Mouse (Mus musculus): ENCODE results near the gene Arhgap24. TPM values are rescaled to one million over a fixed set of nuclear protein-coding genes. Genes with fewer than 3 reads are reported as not detected.

Arhgap24 gene
- polyA plus RNA-seq, 1 experiment from 2014 or later = 4.1 TPM

DNA sequence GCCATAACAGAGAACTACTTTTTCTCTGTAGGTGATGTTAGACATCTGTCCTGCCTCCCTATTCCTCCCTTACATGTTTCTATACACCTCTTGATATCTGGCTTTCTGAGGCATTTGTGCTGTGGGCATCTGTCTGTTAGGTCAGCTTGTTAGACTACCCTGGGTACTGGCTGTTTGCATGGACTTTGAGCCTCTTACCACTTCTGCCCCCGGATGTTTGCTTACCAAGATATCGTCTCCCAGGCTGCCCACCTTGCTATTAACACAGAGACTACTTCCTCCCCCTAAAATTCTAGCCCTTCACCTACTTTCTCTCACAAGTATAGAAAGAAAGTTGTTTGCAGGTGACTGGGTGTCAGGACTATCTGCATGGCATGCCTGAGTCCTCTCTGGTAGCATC, 15.8 kb upstream of the Arhgap24 start:
- no peak overlapping the region for H3K4me3 ChIP-seq (replicated peaks)
- no peak for ATAC-seq (ENCODE audit: low FRiP score)
- H3K4me2 ChIP-seq = no peak overlapping the region
- no peak overlapping the region for H3K27ac ChIP-seq
- no peaks in the 10 kb centered on the region for H3K9me3 ChIP-seq
- H3K27me3 ChIP-seq = no peaks in the 10 kb centered on the region
- H3K4me1 ChIP-seq = no peaks in the 10 kb centered on the region
- no peaks in the 10 kb centered on the region for H3K36me3 ChIP-seq (replicated peaks)
- H3K9ac ChIP-seq = no peak overlapping the region
- 92% methylated on average over 2 of the region's 2 CpGs for WGBS

DNA sequence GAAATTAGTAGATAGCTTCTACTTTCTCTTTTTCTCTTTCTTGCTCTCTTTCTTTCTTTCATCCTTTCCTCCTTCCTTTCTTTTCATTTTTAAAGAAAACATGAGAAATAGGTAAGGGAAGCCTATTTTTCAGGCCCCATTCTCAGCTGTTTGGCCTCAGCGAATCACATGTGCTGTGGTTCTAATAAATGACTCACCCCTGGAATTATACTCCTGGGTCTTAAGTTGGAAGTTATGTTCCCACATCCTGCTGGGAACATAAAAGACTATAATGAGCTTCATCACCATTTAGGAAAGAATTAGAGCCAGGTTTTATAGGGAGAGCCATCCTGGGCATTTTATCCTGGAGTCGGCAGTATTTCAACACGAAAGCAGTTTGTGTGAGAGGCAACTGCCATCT, 12.9 kb upstream of the Arhgap24 start:
- Histone ChIP-seq H3K4me2 (no peak overlapping the region), H3K36me3 (replicated peaks) (no peaks in the 10 kb centered on the region), H3K4me1 (no peaks in the 10 kb centered on the region), H3K27me3 (no peaks in the 10 kb centered on the region), H3K27ac (no peak overlapping the region), H3K4me3 (replicated peaks) (no peak overlapping the region), H3K9me3 (no peaks in the 10 kb centered on the region), H3K9ac (no peak overlapping the region)
- 91% methylated on average over 3 of the region's 3 CpGs for WGBS
- ATAC-seq (ENCODE audit: low FRiP score) = no peak

GRCm38 (mm10) chr5:102470284-102470683, 10.9 kb upstream of the Arhgap24 start:
- no peaks in the 10 kb centered on the region for H3K27me3 ChIP-seq
- H3K4me3 ChIP-seq (replicated peaks) = no peak overlapping the region
- no peak overlapping the region for H3K9ac ChIP-seq
- WGBS = 72% methylated on average over 2 of the region's 2 CpGs
- no peak overlapping the region for H3K4me2 ChIP-seq
- no peaks in the 10 kb centered on the region for H3K4me1 ChIP-seq
- no peaks in the 10 kb centered on the region for H3K36me3 ChIP-seq (replicated peaks)
- H3K27ac ChIP-seq = no peak overlapping the region
- no peaks in the 10 kb centered on the region for H3K9me3 ChIP-seq
- no peak for ATAC-seq (ENCODE audit: low FRiP score)

- WGBS = 2% methylated on average over 2 of the region's 2 CpGs
- no peaks in the 10 kb centered on the region for H3K9me3 ChIP-seq
- no peak overlapping the region for H3K4me2 ChIP-seq
- peaks cover 17% of the 10 kb centered on the region for H3K4me1 ChIP-seq
- ATAC-seq (ENCODE audit: low FRiP score) = no peak
- 0 out of 2 replicates have a peak, but pooled peaks cover 8% of the 10 kb centered on the region for H3K27me3 ChIP-seq
- H3K4me3 ChIP-seq (replicated peaks) = no peak overlapping the region
- H3K9ac ChIP-seq = no peak overlapping the region
- no peaks in the 10 kb centered on the region for H3K36me3 ChIP-seq (replicated peaks)
- no peak overlapping the region for H3K27ac ChIP-seq
Measured at GRCm38 (mm10) chr5:102478076-102478475, 3.1 kb upstream of the Arhgap24 start.

DNA sequence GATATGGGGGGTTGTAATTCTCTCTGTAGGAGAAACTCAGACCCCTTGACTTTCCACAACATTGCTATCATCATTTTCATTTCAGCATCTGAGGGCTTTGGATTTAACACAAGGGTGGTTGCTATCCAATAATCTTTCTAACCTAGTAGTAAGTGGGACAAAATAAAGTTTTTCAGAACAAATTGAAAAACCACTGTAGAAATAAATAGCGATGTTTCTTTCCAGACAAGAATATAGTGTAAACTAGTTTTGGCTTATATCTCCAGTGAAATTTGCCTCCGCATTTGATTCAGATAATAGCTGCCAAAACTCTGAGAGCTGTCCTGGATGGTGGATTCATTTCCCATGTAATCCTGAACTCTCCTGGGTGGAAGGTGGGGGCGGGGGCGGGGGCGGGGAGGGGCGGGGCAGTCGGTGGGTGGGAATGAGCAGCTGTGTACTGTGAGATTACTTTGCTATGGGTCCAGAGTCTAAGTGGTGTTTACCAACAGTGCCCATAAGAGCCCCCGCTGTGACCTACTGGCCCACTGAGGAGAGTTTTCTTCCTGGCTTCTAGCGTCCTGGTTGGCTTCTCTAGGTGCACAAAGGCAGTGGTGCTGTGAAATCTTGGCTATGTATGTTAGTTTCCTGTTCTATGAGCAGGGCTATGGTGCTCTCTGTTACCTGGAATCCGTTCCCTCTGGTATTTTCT, 2.2 kb downstream of the Arhgap24 start:
- ATAC-seq (ENCODE audit: low FRiP score) = no peak
- WGBS = 47% methylated on average over 10 of the region's 10 CpGs

GRCm38 (mm10) chr5:102491554-102491953, 10.4 kb downstream of the Arhgap24 start:
- Histone ChIP-seq H3K27ac (no peak overlapping the region), H3K9me3 (no peaks in the 10 kb centered on the region), H3K4me3 (replicated peaks) (no peak overlapping the region), H3K4me2 (no peak overlapping the region), H3K36me3 (replicated peaks) (no peaks in the 10 kb centered on the region), H3K9ac (no peak overlapping the region), H3K4me1 (no peaks in the 10 kb centered on the region; the same call in 1 of the 2 replicates), H3K27me3 (no peaks in the 10 kb centered on the region)
- no peak for ATAC-seq (ENCODE audit: low FRiP score)
- 88% methylated on average over 5 of the region's 5 CpGs for WGBS

More for the DNA sequence above, 2.2 kb downstream of the Arhgap24 start:
- no peaks in the 10 kb centered on the region for H3K36me3 ChIP-seq (replicated peaks)
- no peak overlapping the region for H3K4me2 ChIP-seq
- no peak overlapping the region for H3K4me3 ChIP-seq (replicated peaks)
- 0 out of 2 replicates have a peak, but pooled peaks cover 8% of the 10 kb centered on the region for H3K27me3 ChIP-seq
- peaks cover 17% of the 10 kb centered on the region for H3K4me1 ChIP-seq
- H3K9ac ChIP-seq = no peak overlapping the region
- H3K27ac ChIP-seq = no peak overlapping the region
- H3K9me3 ChIP-seq = no peaks in the 10 kb centered on the region

DNA sequence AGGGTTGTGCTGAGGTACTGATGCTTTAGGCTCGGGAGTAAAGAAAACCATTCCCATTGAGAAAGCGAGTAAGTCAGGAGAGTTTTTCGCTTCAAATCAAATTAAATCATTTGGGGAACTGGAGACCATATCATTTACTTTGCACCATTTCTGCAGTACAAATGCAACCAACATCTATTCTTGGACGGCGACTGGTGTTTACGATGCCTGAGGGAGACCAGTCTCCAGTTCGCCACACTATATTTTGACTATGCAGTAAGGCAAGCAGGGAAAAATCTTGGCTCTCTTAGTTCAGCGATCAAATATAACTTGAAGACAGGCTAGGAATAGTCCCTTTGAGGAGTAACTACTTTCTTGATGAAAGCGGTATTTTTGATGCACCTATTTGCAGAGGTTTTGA, 11.0 kb downstream of the Arhgap24 start:
- ATAC-seq (ENCODE audit: low FRiP score) = no peak
- no peak overlapping the region for H3K9ac ChIP-seq
- 91% methylated on average over 9 of the region's 9 CpGs for WGBS
- no peaks in the 10 kb centered on the region for H3K27me3 ChIP-seq
- H3K4me1 ChIP-seq = no peaks in the 10 kb centered on the region; the same call in 1 of the 2 replicates
- H3K36me3 ChIP-seq (replicated peaks) = no peaks in the 10 kb centered on the region
- H3K9me3 ChIP-seq = no peaks in the 10 kb centered on the region
- H3K4me2 ChIP-seq = no peak overlapping the region
- no peak overlapping the region for H3K27ac ChIP-seq
- no peak overlapping the region for H3K4me3 ChIP-seq (replicated peaks)

DNA sequence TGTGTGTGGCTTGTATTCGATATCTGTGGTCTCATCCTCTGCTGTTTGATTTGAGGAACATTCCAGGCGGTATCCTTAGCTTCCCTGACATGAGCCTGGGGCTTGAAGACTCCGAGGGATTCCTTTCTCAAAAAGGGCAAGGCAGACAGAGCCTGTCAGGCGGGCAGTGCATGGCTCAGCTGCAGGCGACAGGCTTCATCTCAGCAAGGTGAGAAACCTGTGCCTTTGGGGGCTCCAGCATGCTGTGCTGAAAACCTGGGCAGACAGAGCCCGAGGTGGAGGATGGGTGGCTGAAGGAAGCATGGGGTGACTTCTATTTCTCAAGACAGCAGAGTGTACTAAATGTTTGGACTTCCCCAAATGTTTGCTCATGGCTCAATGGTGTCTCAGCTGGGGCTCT, 13.6 kb downstream of the Arhgap24 start:
- Histone ChIP-seq H3K9ac (no peak overlapping the region), H3K36me3 (replicated peaks) (no peaks in the 10 kb centered on the region), H3K4me2 (no peak overlapping the region), H3K27ac (no peak overlapping the region), H3K4me1 (no peaks in the 10 kb centered on the region; the same call in 1 of the 2 replicates), H3K4me3 (replicated peaks) (no peak overlapping the region), H3K27me3 (no peaks in the 10 kb centered on the region), H3K9me3 (no peaks in the 10 kb centered on the region)
- ATAC-seq (ENCODE audit: low FRiP score) = no peak
- WGBS = 51% methylated on average over 6 of the region's 6 CpGs

DNA sequence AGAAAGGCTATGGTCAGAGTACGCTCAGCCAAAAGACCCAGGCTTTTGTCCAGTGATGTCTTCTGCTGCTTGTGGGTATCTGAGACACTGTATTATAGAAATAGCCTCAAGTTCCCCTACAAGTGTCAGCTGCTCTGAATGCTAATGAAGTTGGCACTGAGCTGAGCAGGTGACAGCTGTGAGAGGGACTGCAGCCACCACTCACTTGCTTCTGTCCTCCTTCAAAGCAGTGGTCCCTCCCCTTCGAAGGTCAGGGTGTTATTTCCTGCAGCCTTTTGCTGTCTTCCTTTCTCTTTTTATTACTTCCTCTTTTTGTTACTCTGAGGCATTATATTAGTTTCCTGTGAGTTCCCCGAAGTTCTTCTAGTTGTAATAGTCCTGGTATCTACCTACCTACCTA, 16.0 kb downstream of the Arhgap24 start:
- 81% methylated on average over 3 of the region's 3 CpGs for WGBS

DNA sequence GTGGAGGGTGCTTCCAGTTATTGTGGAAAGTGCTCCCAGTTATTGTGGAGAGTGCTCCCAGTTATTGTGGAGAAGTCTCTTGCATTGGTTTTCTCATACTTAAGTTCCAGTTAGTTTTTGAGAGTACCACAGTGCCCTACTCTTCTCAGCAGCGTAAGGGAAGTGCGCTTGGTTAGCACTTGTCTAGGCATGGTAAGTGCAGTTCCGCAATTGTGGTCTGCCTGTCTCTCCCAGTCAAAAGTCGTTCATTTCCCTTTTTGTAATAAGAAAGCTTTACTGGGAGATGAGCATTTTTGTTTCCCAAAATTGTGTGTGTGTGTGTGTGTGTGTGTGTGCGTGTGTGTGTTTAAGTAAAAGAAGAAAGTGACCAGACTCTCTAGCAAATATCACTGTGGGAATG, 17.6 kb downstream of the Arhgap24 start:
- H3K4me1 ChIP-seq = no peaks in the 10 kb centered on the region; the same call in 1 of the 2 replicates
- H3K4me2 ChIP-seq = no peak overlapping the region
- H3K9ac ChIP-seq = no peak overlapping the region
- H3K9me3 ChIP-seq = no peaks in the 10 kb centered on the region
- H3K27ac ChIP-seq = no peak overlapping the region
- ATAC-seq (ENCODE audit: low FRiP score) = no peak
- H3K36me3 ChIP-seq (replicated peaks) = no peaks in the 10 kb centered on the region
- H3K27me3 ChIP-seq = no peaks in the 10 kb centered on the region
- H3K4me3 ChIP-seq (replicated peaks) = no peak overlapping the region
- 92% methylated on average over 5 of the region's 5 CpGs for WGBS

More for the DNA sequence above, 16.0 kb downstream of the Arhgap24 start:
- Histone ChIP-seq H3K4me2 (no peak overlapping the region), H3K9me3 (no peaks in the 10 kb centered on the region), H3K36me3 (replicated peaks) (no peaks in the 10 kb centered on the region), H3K9ac (no peak overlapping the region), H3K27me3 (no peaks in the 10 kb centered on the region), H3K4me1 (no peaks in the 10 kb centered on the region; the same call in 1 of the 2 replicates), H3K4me3 (replicated peaks) (no peak overlapping the region), H3K27ac (no peak overlapping the region)
- no peak for ATAC-seq (ENCODE audit: low FRiP score)

- ATAC-seq (ENCODE audit: low FRiP score) = no peak
Measured at GRCm38 (mm10) chr5:102502333-102502732, 21.1 kb downstream of the Arhgap24 start.

GRCm38 (mm10) chr5:102503066-102503465, 21.9 kb downstream of the Arhgap24 start:
- no peak overlapping the region for H3K9ac ChIP-seq
- no peaks in the 10 kb centered on the region for H3K36me3 ChIP-seq (replicated peaks)
- H3K9me3 ChIP-seq = no peaks in the 10 kb centered on the region
- H3K27ac ChIP-seq = no peak overlapping the region
- H3K27me3 ChIP-seq = no peaks in the 10 kb centered on the region
- no peak for ATAC-seq (ENCODE audit: low FRiP score)
- WGBS = 87% methylated on average over 3 of the region's 3 CpGs
- H3K4me2 ChIP-seq = no peak overlapping the region
- no peaks in the 10 kb centered on the region for H3K4me1 ChIP-seq
- H3K4me3 ChIP-seq (replicated peaks) = no peak overlapping the region

More at GRCm38 (mm10) chr5:102502333-102502732, 21.1 kb downstream of the Arhgap24 start:
- Histone ChIP-seq H3K4me3 (replicated peaks) (no peak overlapping the region), H3K27me3 (no peaks in the 10 kb centered on the region), H3K36me3 (replicated peaks) (no peaks in the 10 kb centered on the region), H3K9me3 (no peaks in the 10 kb centered on the region), H3K4me2 (no peak overlapping the region), H3K9ac (no peak overlapping the region), H3K4me1 (no peaks in the 10 kb centered on the region), H3K27ac (no peak overlapping the region)
- 91% methylated on average over 2 of the region's 2 CpGs for WGBS

DNA sequence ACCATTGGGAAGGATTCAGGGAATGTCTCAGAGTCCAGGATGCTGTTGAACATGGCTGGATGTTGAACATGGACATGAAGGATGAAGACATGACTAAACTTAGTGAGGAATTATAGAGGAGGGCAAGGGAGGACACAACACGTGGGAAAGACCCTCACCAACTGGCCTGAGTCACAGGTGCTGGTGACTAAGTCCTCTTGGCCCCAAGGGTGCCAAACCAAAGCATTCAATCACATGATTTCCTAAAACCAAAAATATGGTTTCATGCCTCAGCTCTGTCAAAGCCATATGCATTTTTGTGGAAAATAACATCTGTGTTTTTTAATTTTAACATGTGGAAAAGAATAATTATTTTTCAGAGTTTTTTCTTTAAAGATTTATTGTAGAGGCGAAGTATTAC, 22.7 kb downstream of the Arhgap24 start:
- WGBS = 74% methylated on average over 2 of the region's 2 CpGs
- ATAC-seq (ENCODE audit: low FRiP score) = no peak
- Histone ChIP-seq H3K9me3 (no peaks in the 10 kb centered on the region), H3K9ac (no peak overlapping the region), H3K4me2 (no peak overlapping the region), H3K4me3 (replicated peaks) (no peak overlapping the region), H3K4me1 (no peaks in the 10 kb centered on the region), H3K27ac (no peak overlapping the region), H3K36me3 (replicated peaks) (no peaks in the 10 kb centered on the region), H3K27me3 (no peaks in the 10 kb centered on the region)

All from forebrain, embryonic 12.5 days (tissue).